Mouse (Mus musculus) forelimb bud, embryonic 11.5 days (tissue): ENCODE measurements around the gene Myo1c.

Experiments used
- DNase-seq: peaks from one replicate; pipeline ENCODE4 v3.0.0-alpha.2; 2012; ENCODE audit warnings: low read depth, low spot score

Myo1c gene

DNA sequence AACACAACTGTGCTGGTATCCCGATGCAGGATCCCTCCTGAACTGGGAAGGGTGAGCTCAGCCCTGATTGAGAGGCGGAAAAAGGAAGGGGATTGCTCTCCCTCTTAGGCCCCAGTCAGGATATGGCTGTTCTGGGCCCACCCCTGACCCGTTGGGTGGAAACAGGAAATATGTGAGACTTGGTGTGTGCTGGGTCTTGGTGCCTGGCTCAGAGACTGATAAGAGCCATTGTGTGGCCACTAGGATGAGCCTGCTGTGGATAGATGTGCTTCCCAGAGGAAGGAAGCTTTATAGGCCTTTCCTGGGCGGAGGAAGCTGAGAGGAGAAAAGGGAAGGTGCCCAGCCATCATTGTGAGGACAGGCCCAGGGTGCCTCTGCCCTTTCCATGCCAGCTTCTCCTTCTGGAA, 1.1 kb upstream of the Myo1c start:
- DNase-seq: no peak

DNA sequence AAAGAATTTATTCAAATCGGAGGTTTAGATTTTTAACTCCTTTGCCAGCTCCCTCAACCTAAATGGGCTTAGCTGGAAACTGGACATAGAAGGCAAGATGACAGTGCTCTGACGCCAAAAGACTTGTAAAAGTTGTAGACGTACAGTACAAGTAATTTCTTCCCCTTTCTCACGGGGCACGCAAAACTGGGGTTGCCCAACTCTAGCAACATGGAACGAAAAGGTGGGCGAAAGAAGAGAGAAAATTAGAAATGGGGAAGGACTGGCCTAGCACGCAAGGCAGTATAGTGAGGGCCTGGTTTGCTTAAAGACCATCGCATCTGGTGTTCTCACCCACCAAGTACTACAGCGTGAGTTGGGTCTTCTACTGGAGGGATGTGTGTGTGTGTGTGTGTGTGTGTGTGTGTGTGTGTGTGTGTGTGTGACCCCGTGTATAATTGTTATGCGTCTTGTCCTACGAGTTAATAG, 688 bp downstream of the Myo1c start:
- no peak for DNase-seq

DNA sequence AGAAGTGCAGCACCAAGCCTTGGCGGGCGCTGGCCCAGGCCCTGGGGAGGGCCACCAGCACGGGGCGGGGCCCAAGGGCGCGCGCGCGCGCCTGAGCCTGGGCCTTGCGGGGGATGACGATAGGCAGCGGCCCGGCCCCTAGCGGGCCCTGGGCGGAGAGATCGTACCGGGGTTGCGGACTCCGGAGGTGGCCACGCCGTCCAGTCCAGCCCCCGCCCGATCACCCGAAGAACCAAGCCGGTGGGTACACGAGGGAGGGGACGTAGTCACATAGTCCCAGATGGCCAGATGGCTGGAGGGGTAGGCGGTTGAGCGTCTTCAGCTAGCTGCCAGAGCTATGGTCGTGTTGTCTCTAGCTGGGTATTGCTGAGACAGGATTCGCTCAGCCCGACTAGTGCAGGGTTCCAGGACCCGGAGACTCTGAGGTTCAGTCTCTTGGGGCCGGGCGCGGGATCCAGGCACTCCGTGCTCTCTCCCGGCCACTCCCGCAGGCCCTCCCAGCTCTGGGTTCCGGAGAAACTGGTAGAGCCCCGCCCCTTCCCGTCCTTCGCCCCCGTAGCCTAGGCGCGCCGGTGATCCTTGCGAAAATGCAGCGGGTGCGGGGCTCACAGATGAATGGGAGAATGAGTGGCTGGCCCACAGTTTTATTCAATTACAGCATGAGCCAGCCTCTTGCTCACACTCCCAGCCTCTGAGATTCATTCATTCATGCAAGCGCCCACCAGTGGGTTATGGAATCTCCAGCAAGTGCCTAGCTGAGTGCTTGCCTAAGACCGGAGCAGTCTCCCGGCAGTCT, 1.3 kb downstream of the Myo1c start:
- DNase-seq: no peak

DNA sequence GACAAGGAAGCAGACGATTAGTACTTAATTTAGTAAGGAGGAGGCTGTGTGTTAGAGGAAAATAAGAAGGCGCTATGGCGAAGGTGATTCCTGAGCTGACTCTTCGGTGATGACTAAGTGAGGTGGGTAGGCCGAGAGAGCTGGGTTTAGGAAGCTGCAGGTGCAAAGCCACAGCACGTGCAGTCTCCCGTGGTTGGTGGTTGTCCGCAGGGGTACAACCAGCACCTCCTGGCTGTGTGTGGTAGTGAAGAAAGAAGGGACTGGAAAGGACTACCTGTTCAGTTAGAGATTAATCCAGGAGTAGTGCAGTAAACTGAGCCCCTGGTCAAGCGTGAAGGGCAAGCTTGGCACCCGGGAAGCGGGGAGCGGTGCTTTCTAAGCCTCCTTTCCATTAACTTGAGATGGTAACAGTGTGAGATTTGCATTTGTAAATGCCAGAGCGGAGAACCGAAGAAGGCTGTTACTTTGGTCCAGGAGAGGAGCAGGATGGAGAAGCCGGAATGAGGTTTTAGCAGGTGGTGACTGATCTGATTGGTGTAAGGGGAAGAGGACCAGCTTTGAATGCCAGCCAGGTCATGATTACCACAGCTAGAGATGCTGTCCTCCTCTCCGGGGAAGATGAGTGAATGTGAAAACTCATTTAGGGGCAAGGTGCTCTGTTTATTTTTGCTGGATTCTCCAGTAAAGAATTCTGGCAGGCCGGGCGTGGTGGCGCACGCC, 2.1 kb downstream of the Myo1c start:
- no peak for DNase-seq

DNA sequence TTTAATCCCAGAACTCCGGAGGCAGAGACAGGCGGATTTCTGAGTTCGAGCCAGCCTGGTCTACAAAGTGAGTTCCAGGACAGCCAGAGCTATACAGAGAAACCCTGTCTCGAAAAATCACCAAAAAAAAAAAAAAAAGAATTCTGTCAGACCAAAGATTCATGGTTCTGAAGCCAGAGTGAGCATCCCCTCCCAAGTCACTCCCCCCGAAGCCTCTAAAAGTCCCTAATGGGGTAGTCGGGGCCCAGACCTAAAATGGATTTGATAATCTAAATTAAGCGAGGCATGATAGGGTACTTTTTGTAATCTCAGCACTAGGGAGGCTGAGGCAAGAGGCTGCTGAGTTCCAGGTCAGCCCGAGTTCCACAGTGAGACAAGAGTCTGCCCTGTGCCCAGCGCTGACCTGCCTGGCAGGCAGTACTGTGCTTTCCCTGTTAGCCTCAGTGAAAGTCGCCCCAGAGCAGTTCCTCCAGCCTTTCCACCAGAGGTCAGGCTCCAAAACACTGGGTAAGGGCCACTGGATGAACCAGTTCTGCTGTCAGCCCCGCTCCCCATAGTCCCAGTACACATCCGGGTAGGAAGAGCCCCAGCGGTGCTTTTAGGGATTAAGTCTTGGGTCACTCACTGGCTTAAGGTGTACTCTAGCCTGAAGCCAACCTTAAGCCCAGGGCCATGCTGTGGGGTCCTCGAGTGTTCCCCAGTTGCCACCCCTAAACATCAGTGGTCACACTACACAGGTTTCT, 2.8 kb downstream of the Myo1c start:
- DNase-seq: no peak

DNA sequence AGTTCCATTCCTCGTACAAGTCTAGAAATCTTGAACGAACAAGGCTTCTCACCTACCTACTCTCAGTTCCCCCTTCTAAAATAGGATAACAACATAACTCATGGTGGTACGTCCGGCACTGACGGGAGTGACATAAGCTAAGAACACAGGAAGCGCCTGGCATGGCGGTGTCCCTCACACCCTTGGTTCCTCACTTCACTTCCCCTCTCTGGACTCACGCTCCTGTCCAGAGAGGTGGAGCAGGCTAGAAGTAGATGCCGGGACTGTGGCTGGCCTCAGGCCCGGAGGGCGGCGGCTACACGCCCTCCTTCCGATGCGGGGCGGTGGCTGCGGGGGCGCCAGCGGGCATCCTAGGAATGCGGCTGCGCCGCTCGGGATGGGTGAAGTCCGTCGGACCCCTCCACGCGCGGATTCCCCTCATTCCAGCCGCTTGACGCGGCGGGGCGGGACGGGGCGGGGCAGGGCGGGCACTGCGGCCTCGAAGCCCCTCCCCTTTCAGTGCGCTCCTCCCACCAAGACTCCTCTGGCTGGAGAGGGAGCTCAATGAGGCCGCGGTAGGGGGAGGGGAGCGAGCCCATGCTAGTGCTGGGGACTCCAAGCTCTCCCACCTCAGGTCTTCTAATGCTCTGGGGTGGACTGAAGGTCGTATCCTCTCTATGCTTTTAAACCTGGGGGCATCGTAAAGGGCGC, 3.6 kb downstream of the Myo1c start:
- peak; percentile 75 for DNase-seq

DNA sequence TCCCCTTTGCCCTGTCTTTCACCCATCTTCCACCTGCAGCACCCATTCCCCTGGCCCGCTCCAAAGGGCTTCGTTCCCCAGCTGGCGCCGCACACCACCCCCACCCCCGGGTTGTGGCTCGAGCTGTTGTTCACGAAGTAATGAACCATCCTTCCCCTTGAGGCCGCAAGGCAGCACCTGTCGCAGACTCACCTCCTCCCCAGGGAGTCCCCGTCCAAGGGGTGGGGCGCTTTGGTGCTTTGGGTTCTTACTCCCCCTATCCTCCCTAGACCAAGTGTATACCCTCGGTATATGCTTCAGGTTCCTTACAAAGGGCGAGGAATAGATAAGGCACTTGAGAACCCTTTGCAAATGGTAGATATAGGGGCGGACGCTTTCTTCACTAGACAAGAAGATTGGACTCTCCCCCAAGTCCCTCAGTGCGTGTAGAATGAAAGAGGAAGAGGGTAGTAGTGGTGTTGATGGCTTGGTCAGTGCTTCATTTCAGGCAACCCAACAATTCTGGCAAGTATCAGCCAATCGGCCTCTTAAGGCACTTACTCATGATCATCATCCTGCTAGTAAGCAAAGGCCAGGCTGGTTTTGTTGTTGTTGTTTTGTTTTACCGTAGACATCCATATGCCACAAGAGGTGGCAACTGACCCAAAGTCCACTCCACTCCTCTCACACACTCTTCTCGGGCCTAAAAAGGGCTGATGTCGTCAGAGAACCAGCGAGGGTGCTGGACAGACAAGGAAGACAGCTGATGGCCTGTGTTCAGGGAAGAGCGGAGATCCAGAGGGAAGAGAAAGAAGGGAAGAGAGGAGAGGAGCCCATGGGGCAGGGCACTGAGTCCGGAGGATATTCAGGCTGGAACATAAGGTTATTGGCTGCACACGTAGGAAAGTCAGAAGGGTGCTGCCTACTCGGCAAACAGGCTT, 4.4 kb downstream of the Myo1c start:
- no peak for DNase-seq

DNA sequence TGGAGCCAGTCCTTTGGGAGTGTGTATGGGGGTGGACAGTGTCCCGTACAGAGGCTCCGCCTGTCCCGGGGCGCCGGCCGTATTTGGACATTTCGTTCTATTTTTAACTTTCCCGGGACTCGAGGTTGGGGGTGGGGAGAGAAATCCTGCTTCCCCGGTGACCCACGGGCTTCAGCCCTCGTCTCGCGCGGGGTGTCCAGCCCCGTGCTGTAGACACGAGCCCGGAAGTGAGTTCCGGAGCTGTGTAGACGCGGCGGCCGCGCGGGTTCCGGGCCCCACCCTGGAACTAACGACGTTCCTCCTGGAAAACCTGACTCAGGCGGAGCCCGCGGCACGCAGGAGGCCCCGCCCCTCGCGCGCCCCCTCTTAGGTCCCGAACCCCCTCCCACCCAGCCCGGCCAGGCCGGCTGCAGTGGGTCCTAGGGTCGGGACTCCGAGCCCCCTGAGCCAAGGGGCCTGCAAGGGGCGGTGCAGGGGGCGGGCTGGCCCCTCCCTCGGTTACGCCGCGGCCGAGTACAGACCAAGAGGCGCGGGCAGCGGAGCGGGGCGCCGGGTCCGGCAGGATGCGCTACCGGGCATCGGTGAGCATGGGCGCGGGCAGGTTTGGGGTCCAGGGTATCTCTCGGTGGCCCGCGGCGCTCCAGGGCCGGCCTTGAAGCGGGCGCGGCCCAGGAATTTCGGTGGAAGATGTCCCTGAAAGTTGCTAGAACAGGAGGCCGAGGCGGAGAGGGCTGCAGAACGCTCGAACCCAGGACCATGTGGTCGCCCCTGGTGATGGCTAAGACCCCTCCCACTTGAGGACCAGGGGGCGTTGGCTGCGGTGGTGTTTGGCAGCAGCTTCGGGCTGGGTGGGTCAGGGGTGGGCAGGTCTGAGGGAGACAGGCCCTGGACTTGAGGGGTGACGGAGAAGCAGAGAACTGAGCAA, 5.6 kb downstream of the Myo1c start:
- DNase-seq: peak; percentile 35

DNA sequence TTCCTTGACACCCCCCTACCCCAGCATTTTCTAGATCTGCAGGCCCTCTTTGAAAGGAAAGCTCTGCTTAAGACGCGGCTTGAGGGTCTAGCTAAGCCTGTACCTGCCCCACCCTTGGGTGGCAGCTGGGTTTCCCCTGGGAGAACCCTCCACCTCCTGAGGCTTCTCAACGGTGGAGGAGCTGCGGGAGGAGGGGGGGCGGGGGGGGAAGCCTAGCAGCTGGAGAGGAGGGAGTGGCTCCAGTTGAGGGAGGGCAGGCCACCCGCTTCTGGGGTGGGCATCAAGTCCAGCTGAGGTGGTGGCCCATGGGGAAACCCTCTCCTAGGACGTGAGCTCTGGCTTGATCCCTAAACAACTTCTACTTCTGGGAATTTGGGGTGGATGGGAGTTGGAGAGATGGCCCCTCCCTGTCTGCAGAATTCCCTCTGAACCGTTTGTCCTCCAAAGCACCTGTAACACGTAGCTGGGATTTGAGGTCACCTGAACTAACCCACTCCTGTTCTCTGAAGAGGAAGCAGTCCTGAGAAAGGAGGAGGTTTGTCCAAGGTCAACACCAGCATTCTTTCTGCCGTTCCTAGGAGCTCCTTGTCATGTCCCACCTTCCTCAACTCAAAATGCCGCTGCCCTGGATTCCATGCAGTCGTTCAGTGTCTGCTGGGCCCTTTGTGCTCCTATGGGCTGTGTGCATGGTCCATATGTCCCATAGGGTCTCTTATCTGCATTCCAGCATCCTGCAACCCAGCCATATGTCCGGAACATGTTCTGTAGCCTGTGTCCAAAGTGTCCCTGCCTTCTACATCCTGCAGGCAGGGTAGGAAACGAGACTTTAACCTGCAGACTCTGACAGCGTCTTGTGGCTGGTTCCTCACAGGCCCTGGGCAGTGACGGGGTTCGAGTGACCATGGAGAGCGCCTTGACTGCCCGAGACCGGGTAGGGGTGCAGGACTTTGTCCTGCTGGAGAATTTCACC, 6.6 kb downstream of the Myo1c start:
- DNase-seq: no peak

DNA sequence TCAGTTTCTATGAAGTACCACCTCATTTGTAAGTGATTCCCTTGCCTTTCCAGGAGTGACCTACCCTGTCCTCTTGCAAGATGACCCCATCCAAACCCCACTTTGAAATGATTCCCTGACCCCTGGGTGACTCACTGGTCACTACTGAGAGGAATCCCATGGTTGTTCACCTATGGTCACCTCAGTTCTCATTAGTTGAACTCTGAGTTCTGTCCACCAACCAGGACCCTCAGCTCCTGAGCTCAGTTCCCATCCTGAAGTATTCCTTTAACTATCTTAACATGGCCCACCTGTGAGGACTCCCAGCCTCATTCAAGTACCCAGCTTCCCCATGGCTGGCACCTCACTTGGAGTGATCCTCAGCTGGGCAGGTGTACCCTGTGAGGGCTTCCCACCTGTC, 7.5 kb downstream of the Myo1c start:
- DNase-seq: no peak

DNA sequence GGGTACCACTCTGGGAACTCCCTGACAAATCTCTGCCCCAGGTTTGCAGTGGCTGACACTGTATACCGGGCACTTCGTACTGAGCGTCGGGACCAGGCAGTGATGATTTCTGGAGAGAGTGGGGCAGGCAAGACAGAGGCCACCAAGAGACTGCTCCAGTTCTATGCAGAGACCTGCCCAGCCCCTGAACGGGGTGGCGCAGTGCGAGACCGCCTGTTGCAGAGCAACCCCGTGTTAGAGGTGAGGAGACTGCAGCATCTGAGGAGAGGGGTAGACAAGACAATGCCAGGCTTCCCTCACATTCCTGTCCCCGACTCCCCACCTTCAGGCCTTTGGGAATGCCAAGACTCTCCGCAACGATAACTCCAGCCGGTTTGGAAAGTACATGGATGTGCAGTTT, 8.0 kb downstream of the Myo1c start:
- DNase-seq: no peak

DNA sequence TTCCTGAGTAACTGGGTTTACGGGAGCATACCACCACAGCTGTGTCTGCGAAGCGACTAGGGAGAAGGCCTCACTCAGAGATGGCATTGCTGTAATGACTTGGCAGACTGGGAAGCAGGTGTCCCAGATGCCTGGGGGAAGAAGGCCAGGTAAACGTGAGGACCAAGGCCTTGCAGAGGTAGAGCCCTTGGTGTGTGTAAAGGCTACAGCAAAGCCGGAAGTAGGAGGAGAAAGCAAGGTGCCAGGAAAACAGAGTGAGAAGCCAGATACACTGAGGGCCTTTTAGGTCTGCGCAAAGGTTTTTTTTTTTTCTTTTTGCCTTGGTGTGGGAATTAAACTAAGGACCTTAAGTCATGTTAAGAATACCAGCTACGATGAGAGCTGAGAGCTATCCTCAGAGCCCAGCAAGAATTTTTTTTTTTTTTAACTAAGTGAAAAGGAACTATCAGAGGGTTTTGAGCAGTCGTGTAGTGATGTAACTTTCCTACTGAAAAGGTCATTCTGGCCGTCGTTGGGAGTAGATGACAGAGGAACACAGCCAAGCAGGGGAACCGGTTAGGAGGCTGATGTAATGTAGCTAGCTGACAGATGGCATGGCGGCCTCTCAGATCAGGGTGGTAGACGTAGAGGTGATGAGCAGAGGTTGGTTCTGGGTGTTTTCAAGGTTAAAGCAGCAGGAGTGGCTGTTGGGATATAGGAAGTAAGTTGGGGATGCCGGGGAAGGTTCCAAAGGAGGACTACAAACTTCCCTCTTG, 8.9 kb downstream of the Myo1c start:
- DNase-seq: no peak

DNA sequence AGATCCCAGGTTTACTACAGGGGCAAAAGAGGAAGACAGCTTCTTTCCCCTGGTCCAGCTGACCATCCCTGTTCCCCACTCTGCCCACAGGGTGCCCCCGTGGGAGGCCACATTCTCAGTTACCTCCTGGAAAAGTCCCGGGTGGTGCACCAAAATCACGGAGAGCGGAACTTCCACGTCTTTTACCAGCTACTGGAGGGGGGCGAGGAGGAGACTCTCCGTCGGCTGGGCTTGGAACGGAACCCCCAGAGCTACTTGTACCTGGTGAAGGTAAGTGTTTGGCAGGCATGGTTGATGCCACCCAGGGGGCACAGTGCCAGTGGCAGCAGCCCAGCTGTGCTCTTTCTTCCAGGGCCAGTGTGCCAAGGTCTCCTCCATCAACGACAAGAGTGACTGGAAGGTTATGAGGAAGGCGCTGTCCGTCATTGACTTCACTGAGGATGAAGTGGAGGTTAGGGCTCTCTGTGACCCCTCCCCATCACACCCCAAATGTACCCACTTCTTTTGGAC, 9.8 kb downstream of the Myo1c start:
- no peak for DNase-seq

DNA sequence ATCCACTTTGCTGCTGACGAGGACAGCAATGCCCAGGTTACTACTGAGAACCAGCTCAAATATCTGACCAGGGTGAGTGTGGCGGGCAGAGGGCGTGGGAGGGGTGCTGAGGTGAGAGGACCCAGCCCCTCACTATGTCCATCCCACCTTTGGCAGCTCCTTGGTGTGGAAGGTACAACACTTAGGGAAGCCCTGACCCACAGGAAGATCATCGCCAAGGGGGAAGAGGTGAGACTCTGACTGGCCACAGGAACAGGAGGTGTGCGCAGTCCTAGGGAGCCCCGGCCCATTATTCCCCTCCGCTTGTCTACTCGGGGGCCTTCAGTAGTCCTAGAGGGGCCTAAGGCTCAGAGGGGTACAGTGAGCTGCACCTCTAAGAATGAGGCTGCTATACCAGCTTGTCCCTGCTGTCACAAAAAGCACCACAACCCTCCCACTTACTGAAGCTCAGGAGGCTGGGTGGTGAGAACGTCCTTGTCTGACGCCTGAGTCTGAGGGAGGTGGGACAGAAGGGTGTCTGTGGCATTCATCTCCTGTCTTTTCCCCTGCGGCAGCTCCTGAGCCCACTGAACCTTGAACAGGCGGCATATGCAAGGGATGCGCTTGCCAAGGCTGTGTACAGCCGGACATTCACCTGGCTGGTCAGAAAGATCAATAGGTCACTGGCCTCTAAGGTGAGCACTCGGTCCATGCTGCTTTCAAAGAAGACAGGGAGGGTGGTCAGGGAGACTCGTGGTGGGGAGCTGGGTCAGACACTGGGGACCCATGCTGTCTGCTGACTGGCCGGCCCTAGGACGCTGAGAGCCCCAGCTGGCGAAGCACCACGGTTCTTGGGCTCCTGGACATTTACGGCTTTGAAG, 10.9 kb downstream of the Myo1c start:
- no peak for DNase-seq

DNA sequence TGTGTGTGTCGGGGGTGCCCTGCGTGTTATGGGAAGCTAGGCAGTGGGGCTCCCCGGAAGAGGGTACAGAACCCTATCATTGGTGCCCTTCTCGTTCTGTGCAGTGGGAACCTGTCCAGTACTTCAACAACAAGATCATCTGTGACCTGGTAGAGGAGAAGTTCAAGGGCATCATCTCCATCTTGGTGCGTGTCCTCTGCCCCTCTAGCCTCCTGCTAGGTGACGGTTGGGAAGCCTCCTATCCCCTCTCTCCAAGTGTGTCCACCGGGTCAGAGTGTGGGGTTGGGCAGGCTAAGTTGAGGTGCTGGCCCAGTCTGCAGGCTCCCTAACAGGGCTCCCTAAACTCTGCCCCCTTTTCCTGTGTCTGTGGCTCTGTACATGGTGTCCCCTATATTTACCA, 11.8 kb downstream of the Myo1c start:
- no peak for DNase-seq

DNA sequence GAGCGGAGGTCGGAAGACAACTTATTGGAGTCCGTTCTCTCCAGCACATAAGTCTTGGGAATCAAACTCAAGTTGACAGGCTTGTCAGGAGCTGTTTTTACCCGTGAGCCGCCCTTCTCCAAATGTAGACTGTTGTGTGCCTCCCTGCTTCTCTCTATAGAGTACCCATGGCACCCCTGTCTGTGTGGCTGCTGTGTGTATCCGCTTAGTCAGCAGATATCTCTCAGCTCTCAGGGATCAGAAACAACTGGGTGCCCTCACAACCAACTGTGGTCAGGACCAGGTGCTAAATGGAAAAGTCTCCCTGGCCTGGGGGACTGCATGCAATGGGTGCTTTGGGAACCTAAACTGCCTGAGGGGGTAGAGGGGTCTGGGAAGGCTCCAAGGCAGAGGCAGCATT, 16.0 kb downstream of the Myo1c start:
- no peak for DNase-seq

DNA sequence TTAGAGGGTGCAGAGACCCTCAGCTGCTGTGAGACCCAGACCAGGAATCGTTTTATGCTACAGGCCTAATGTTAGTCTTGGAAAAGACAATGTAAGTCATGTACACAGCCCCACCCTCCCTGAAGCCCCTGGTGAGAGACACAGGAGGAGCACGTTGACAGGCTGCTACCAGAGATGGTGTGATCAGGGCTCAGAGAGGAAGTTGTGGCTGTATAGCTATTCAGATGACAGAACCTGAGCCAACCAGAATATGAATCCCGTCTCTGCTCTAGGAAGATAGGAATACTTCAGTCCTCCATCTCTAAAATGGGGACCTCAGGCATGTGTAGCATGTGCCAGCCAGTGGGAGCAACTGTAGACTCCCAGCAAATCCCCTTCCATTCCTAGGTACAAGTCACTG, 18.3 kb downstream of the Myo1c start:
- DNase-seq: no peak
